Mouse (Mus musculus): ENCODE results near the gene Zfp74. TPM values are rescaled to one million over a fixed set of nuclear protein-coding genes. Genes with fewer than 3 reads are reported as not detected.
A peak's percentile ranks its signal among the peaks of the same experiment; 100 is the strongest.

The Zfp74 gene
- polyA plus RNA-seq, 1 experiment = 22.9 TPM

DNA sequence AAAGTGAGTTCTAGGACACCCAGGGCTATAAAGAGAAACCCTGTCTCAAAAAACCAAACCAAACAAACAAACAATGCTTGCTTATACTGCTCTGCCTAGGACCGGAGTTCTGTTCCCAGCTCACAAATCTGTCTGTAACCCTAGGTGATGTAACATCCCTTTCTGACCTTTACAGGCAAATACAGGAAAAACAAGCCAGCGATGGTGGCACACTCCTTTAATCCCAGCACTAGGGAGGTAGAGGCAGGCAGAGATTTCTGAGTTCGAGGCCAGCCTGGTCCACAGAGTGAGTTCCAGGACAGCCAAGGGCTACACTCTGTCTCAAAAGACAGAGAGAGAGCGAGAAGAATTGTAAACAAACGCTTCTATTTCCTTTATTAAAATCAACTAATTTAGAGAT, 46.7 kb downstream of the Zfp74 start:
- no peak for TF ChIP-seq GATA1 (IDR thresholded peaks at IDR 0.05; ENCODE audit: low read length)

DNA sequence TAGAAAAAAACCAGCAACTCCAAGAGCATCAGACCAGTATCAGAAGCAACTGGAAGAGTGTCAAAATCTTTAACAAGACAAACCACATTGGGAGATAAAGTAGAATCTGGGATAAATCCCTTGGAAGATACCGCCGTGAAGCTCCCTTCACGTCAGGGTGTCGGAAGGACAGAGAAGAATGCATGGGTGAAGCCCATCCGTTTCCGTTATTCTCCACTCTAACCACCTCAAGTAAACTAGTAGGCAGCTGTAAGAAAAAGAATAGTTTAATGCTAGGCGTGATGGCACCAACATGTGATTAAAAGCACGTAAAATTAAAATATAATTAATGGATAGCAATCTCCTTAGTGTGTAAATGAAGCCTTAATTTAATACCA, 47.2 kb downstream of the Zfp74 start:
- no peak for TF ChIP-seq GATA1 (IDR thresholded peaks at IDR 0.05; ENCODE audit: low read length)

DNA sequence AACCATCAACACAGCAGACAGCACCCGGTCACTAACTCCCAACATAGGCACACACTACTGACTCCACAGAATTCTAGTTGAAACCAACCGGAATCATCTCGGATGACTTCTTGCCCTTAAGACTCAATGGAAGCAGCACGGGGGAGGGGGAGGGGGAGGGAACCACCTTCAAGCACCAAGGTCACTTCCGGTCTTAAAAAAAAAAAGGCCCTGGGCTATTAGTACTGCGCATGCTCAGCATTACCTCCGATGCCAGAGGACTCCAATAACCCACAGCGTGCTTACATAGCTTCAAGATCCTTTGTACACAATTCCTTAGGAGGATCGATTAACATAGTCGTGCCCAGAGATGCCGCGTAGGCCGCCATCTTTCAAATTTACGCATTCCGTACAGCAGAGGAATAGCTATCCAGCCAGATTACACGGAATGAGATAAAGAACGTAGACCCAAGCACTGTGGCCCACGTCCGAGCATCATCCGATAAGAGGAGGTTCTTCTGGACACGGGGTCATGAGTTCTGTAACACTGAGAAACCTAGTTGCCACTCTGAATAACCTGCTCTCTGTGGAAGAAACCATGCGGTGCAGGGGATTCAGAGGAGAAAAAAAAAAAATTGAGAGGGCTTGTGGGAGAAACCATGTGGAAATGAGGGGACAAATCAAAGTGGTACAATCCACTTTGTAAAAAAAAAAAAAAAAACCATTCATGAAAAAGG, 47.8 kb downstream of the Zfp74 start, which contains the start of gene Zfp27:
Gene Zfp27, minus strand, starts transcription at position 607 of the 716 bp plus-strand sequence.
- TF ChIP-seq GATA1 (IDR thresholded peaks at IDR 0.05; ENCODE audit: low read length) = peak; percentile 52

DNA sequence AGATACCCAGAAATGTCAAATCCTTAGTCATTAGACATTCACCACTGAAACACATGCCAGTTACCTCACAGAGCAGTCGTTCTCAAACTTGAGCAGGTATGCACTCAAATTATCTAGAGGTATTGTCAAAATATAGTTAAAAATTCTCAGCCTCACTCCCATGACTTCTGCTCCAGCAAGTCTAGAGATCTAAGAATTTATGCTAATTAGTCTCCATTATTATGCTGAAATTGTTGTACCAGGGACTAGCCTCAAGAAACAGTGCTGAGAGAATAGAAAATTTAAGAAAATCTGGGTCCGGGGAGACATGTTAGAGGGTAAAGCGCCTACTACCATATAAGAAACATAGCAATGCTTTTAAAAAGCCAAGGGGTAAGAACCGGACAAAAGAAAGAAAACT, 49.8 kb downstream of the Zfp74 start:
- no peak for TF ChIP-seq GATA1 (IDR thresholded peaks at IDR 0.05; ENCODE audit: low read length)

DNA sequence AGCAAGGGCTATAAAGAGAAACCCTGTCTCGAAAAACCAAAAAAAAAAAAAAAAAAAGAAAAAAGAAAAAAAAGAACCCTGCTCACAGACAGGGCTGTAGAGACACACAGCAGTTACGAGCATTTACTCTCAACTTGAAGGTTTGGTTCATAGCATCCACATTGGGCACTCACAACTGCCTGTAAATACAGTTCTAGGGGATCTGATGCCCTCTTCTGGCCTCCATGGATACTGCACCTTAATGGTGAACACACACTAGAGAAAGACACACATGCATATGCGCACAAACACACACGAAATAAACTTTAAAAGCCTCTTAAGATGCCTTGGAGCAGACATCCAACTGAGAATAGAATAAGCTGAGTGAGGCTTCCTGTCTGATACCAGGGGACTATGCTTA, 55.5 kb downstream of the Zfp74 start:
- TF ChIP-seq GATA1 (IDR thresholded peaks at IDR 0.05; ENCODE audit: low read length) = no peak

DNA sequence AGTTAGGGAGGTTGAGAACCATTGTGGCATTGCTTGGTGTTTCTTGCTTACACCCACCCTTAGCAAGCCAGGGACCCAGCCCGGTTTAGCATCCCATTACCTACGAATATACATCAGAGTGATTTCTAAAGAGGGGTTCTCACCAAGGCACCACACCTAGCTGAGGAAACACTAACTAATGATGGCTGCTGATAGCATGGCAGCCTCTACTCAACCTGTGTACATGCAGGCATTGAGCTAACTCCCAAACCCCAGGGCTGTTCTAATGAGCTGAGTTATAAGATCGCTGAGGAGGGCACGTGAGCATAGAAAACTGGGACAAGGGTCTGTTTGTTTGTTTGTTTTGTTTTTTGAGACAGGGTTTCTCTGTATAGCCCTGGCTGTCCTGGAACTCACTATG, 61.1 kb downstream of the Zfp74 start:
- TF ChIP-seq GATA1 (IDR thresholded peaks at IDR 0.05; ENCODE audit: low read length) = no peak

DNA sequence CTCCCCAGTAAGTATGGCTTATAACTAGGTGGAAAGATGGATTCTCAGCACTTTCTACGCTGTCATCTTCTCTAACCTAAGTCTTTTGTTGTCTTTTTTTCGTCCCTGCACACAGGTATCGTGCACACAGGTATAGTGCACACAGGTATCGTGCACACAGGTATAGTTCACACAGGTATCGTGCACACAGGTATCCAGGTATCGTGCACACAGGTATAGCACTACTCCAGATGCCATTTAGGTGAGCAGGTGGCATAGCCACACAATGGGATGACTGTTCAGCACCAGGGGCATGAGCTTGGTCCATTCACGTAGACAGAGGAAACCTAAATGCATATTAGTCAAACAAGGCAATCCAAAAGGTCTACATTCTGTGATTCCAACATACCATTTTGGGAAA, 63.4 kb downstream of the Zfp74 start:
- no peak for TF ChIP-seq GATA1 (IDR thresholded peaks at IDR 0.05; ENCODE audit: low read length)

DNA sequence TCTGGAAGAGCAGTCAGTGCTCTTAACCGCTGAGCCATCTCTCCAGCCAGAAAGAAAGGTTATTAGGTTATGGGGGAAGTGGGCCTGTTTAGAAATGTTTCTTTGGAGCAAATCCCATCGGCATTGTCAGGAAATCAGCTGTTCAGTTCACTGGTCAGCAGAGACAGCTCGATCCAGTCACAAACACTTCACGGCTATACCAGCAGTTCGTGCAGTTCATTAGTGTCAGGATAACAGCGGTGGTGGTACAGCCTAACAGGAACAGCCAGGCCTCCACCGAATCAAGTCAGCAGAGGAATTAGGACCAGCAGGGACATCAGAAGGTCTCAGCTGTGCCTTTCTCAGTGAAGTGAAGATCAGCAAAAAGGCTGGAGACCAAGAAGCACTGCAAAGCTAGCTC, 73.0 kb downstream of the Zfp74 start:
- no peak for TF ChIP-seq GATA1 (IDR thresholded peaks at IDR 0.05; ENCODE audit: low read length)

Other genes with a start within 250 kb of the Zfp74 start
- gene Catsperg2, start 227.1 kb downstream of the Zfp74 start, polyA plus RNA-seq (2012) = not detected in 2 replicates
- gene Zfp84, start 185.5 kb downstream of the Zfp74 start, polyA plus RNA-seq (2012) = 0.66 and 3.1 TPM in 2 replicates
- 2.4 and 2.8 TPM in 2 replicates for gene Zfp30, start 170.1 kb downstream of the Zfp74 start, polyA plus RNA-seq (2012)
- 0.81 and 0.90 TPM in 2 replicates for gene Zfp790, start 138.0 kb downstream of the Zfp74 start, polyA plus RNA-seq (2012)
- 0.26 and 0.75 TPM in 2 replicates for gene Zfp940, start 100.4 kb downstream of the Zfp74 start, polyA plus RNA-seq (2012)
- 0.29 and 0.35 TPM in 2 replicates for gene Zfp420, start 94.1 kb downstream of the Zfp74 start, polyA plus RNA-seq (2012)
- 0.35 and 0.40 TPM in 2 replicates for gene Zfp27, start 47.5 kb downstream of the Zfp74 start, polyA plus RNA-seq (2012)
- gene Zfp383, start 45.9 kb downstream of the Zfp74 start, polyA plus RNA-seq (2012) = 0.03 TPM in 1 of 2 replicates, not detected in the other
- gene Zfp568, start 29.9 kb upstream of the Zfp74 start, polyA plus RNA-seq (2012) = 4.0 and 5.6 TPM in 2 replicates
- gene Zfp14, start 97.3 kb upstream of the Zfp74 start, polyA plus RNA-seq (2012) = not detected in 2 replicates
- gene Zfp82, start 118.8 kb upstream of the Zfp74 start, polyA plus RNA-seq (2012) = 0.17 and 0.26 TPM in 2 replicates
- not detected in 2 replicates for gene Gm26920, start 136.3 kb upstream of the Zfp74 start, polyA plus RNA-seq (2012)
- gene Zfp566, start 136.4 kb upstream of the Zfp74 start, polyA plus RNA-seq (2012) = 2.5 and 3.4 TPM in 2 replicates
- gene Zfp260, start 140.7 kb upstream of the Zfp74 start, polyA plus RNA-seq (2012) = 0.19 and 0.64 TPM in 2 replicates
- 4.1 and 5.5 TPM in 2 replicates for gene Zfp382, start 167.9 kb upstream of the Zfp74 start, polyA plus RNA-seq (2012)
- 8.2 and 19.8 TPM in 2 replicates for gene Zfp146, start 215.7 kb upstream of the Zfp74 start, polyA plus RNA-seq (2012)
- 8.3 and 9.2 TPM in 2 replicates for gene Cox7a1, start 230.1 kb upstream of the Zfp74 start, polyA plus RNA-seq (2012)
- gene Capns1, start 244.7 kb upstream of the Zfp74 start, polyA plus RNA-seq (2012) = 142 and 154 TPM in 2 replicates